Mouse (Mus musculus) neural tube, embryonic 11.5 days (tissue): ENCODE data around the gene Rsbn1l. TPM values are rescaled to one million over a fixed set of nuclear protein-coding genes. Genes with fewer than 3 reads are reported as not detected.

Experiments
- ATAC-seq: fragments of 200-750 bp; cut with Nextera tagmentation; 2 replicates; pipeline ENCODE4 v1.8.0; 2017; ENCODE audit warnings: moderate number of reproducible peaks, mild to moderate bottlenecking, moderate TSS enrichment, moderate library complexity; ENCODE audit not compliant: insufficient read depth, low FRiP score, low TSS enrichment
- DNase-seq: peaks from one replicate; pipeline ENCODE4 v3.0.0-alpha.2; 2015; ENCODE audit warnings: low spot score
- H3K27ac ChIP-seq: fragments of 300-500 bp; sonication (generic); 2 replicates; pipeline ENCODE4 v1.5.1; 2014; ENCODE audit warnings: low read depth, mild to moderate bottlenecking, low read length
- H3K27me3 ChIP-seq: fragments of 300-500 bp; sonication (generic); 2 replicates; pipeline ENCODE4 v1.6.1; 2014; ENCODE audit warnings: mild to moderate bottlenecking, low read length, mixed read lengths; ENCODE audit not compliant: control insufficient read depth, insufficient read depth
- H3K36me3 ChIP-seq: fragments of 300-500 bp; sonication (generic); 2 replicates; pipeline ENCODE4 v1.6.1; 2014; ENCODE audit warnings: mild to moderate bottlenecking, low read length, moderate library complexity, mixed read lengths; ENCODE audit not compliant: control insufficient read depth, insufficient read depth
- H3K4me1 ChIP-seq: fragments of 300-500 bp; sonication (generic); 2 replicates; pipeline ENCODE4 v1.6.1; 2014; ENCODE audit warnings: low read length, mixed read lengths; ENCODE audit not compliant: control insufficient read depth, insufficient read depth
- H3K4me2 ChIP-seq: fragments of 300-500 bp; sonication (generic); 2 replicates; pipeline ENCODE4 v1.6.1; 2014; ENCODE audit warnings: low read depth, mild to moderate bottlenecking, moderate library complexity
- H3K4me3 ChIP-seq: fragments of 300-500 bp; sonication (generic); 2 replicates; pipeline ENCODE4 v1.5.1; 2014; ENCODE audit warnings: low read depth, low read length
- H3K9ac ChIP-seq: fragments of 300-500 bp; sonication (generic); 2 replicates; pipeline ENCODE4 v1.6.1; 2014; ENCODE audit warnings: mild to moderate bottlenecking, low read length
- H3K9me3 ChIP-seq: fragments of 300-500 bp; sonication (generic); 2 replicates; pipeline ENCODE4 v1.6.1; 2016; ENCODE audit warnings: low read length; ENCODE audit not compliant: control insufficient read depth
- WGBS: fragments of 180-500 bp; shearing (Covaris S2); extraction: QIAGEN DNeasy Blood & Tissue Kit; methylation state at CpG from one replicate; pipeline ENCODE4 v1.1.7; 2014; 5-methylcytosine and 5-hydroxymethylcytosine counted together
- polyA plus RNA-seq: library from polyadenylated mRNA; unstranded; fragments of >200 nt; fragmentation: Nextera tagmentation; extraction: Ambion mirVana; gene quantifications from 2 replicates; pipeline ENCODE4 v1.2.1, GENCODE M21; 2014

The Rsbn1l gene
- polyA plus RNA-seq, 1 experiment from 2014 or later = 5.6 TPM

DNA sequence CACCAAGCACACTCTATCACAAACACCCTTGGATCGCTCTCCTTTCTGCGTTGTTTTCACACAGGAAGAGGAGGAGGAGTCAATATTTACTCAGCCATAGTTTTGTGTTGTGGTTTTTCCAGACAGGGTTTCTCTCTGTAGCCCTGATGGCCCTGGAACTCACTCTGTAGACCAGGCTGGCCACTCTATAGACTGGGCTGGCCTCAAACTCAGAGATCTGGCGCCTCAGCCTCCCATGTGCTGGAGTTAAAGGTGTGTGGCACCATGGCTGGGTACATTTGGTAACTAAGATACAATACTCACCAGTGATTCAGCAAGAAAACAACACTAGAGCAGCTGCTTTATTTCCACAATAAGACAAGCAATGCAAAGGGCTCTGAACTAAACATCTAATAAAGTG lies 13.7 kb downstream of the Rsbn1l start:
- 83% methylated on average over 3 of the region's 3 CpGs for WGBS
- H3K4me2 ChIP-seq = no peak overlapping the region
- H3K9me3 ChIP-seq = no peaks in the 10 kb centered on the region
- DNase-seq (no peak), ATAC-seq (no peak)
- H3K27me3 ChIP-seq = no peaks in the 10 kb centered on the region
- no peaks in the 10 kb centered on the region for H3K4me1 ChIP-seq
- no peak overlapping the region for H3K27ac ChIP-seq
- no peaks in the 10 kb centered on the region for H3K36me3 ChIP-seq
- no peak overlapping the region for H3K4me3 ChIP-seq
- H3K9ac ChIP-seq = no peak overlapping the region

DNA sequence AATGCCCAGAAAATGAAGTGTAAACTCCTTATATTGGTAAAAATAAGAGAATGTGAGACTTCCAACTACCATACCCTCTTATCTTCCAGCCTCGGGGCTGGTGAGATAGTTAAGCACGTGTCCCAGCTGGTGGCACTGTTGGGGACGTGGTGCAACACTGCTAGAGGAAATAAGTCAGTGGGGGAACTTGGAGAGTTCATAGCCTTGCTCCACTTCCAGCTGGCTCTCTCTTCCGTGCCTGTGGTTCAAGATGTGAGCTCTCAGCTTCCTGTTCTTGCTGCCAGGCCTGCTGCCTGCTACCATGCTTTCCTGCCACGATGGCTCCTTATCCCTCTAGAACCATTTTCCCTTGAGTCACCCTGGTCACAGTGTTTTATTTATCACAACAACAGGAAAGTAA lies 15.0 kb downstream of the Rsbn1l start:
- ATAC-seq (no peak), DNase-seq (no peak)
- WGBS = 55% methylated on average over 5 of the region's 5 CpGs
- H3K9ac ChIP-seq = no peak overlapping the region
- H3K27ac ChIP-seq = no peak overlapping the region
- H3K4me3 ChIP-seq = no peak overlapping the region
- H3K36me3 ChIP-seq = no peaks in the 10 kb centered on the region
- H3K4me2 ChIP-seq = no peak overlapping the region
- no peaks in the 10 kb centered on the region for H3K9me3 ChIP-seq
- H3K27me3 ChIP-seq = no peaks in the 10 kb centered on the region
- H3K4me1 ChIP-seq = no peaks in the 10 kb centered on the region

DNA sequence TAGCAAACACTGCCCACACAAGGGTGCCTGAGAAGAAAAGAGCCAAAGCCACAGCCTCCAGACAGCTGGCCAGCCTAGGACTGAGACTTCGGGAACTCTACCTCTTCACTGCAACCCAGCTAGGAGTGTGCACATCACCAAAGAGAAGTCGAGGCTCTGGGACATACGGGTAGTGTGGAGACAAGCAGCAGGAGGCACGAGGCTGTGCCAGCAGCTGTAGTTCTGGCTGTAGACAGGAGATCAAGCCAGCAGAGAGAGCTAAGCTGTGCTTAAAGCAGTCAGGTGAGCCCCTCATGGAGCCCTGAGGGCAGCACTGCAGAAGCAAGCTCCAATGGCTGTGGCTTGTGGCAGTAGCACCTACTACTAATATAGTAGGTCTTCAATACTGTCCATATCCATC lies 15.5 kb downstream of the Rsbn1l start:
- ATAC-seq (no peak), DNase-seq (no peak)
- Histone ChIP-seq H3K4me3 (no peak overlapping the region), H3K9ac (no peak overlapping the region), H3K9me3 (no peaks in the 10 kb centered on the region), H3K4me2 (no peak overlapping the region), H3K36me3 (no peaks in the 10 kb centered on the region), H3K27ac (no peak overlapping the region), H3K4me1 (no peaks in the 10 kb centered on the region), H3K27me3 (no peaks in the 10 kb centered on the region)
- WGBS = 81% methylated on average over 4 of the region's 4 CpGs

DNA sequence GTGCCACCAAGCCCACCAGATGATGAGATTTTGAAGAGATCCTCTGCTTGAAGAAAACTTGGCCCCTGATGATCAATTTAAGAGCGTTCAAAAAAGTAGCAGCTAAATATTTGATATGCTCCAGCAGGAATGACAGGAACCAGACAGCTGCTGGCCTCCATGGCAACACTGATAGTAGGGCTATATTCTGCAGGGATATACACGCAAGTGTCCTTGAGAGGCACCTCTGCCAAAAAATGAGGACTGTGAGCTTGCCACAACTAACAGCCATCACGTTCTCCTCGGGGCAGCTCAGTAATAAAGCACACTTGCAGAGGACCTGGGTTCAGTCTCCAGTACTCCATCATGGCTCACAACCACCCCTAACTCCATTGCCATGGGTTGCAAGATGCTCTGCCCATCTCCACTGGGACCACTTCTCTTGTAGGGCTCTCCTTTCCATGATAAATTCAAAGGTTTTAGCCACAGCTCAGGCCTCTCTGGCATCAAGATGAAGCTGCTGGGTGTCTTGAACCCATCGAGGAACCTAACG lies 16.1 kb downstream of the Rsbn1l start:
- 96% methylated on average over 6 of the region's 6 CpGs for WGBS

DNA sequence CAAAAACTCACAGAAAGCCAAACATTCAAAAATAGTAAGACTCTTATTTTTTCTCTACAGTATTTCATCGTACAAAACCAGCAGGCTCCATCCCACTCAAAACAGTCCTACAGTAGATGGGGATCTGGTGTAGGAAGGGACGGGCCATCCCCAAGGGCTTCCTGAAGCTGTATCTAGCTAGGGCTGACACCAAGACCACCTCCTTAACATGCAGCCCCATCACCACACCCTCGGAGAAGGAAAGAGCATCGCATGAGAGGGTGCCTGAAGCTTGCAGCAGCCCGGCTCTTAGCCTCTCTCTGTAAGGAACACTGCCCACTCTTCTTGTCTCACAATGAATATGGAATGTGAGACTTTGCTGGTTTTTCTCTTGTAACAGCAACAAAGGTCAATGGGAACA lies 17.7 kb downstream of the Rsbn1l start:
- ATAC-seq = no peak
- WGBS = 85% methylated on average over 5 of the region's 5 CpGs
- Histone ChIP-seq H3K4me3 (no peak overlapping the region), H3K9ac (no peak overlapping the region), H3K27ac (no peak overlapping the region), H3K9me3 (no peaks in the 10 kb centered on the region), H3K36me3 (no peaks in the 10 kb centered on the region), H3K4me1 (no peaks in the 10 kb centered on the region), H3K4me2 (no peak overlapping the region), H3K27me3 (no peaks in the 10 kb centered on the region)
- no peak for DNase-seq

More for the DNA sequence above, 16.1 kb downstream of the Rsbn1l start:
- no peak for DNase-seq
- Histone ChIP-seq H3K27me3 (no peaks in the 10 kb centered on the region), H3K4me1 (no peaks in the 10 kb centered on the region), H3K9ac (no peak overlapping the region), H3K36me3 (no peaks in the 10 kb centered on the region), H3K27ac (no peak overlapping the region), H3K4me3 (no peak overlapping the region), H3K4me2 (no peak overlapping the region), H3K9me3 (no peaks in the 10 kb centered on the region)
- ATAC-seq = no peak

DNA sequence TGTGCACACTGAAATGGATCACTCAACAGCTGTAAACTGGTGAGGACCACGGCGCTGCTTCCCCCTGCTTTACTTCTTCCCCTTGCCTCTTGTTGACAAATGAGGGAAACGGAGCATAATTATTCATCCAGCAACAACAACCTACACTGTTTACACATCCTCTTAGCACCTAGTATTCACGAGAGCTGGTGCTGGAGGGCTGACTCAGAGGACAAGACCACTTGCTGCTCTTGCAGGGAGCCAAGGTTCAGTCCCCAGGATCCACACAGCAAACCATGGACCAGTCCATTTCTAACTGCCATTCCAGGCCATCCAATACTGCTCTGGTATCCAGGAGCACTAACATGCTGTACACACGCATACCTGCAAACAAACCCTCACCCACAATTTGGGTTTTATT lies 20.3 kb downstream of the Rsbn1l start:
- no peak overlapping the region for H3K4me3 ChIP-seq
- 63% methylated on average over 5 of the region's 5 CpGs for WGBS
- no peaks in the 10 kb centered on the region for H3K27me3 ChIP-seq

DNA sequence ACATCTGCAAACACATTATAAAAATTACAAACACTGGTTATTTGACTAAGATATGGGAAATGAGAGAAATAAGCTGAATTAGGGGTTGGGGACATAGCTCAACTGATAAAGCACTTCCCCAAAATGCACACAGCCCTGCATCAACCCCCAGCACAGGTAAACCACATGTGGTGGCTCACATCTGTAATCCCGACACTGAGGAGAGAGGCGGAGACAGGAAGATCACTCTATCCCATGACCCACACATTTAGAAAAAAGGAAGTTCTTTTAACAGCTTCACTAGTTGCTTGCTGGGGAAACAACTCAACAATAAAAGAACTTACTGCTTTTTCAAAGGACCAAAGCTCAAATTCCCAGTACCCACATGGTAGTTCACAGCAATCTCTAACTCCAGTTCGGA lies 23.6 kb downstream of the Rsbn1l start:
- no peak overlapping the region for H3K4me3 ChIP-seq
- DNase-seq (no peak), ATAC-seq (no peak)
- no peaks in the 10 kb centered on the region for H3K4me1 ChIP-seq
- H3K9me3 ChIP-seq = no peaks in the 10 kb centered on the region
- WGBS = 91% methylated on average over 3 of the region's 3 CpGs
- no peaks in the 10 kb centered on the region for H3K27me3 ChIP-seq
- no peaks in the 10 kb centered on the region for H3K36me3 ChIP-seq
- no peak overlapping the region for H3K27ac ChIP-seq
- no peak overlapping the region for H3K9ac ChIP-seq
- H3K4me2 ChIP-seq = no peak overlapping the region

More for the DNA sequence above, 20.3 kb downstream of the Rsbn1l start:
- DNase-seq = no peak
- Histone ChIP-seq H3K9ac (no peak overlapping the region), H3K27ac (no peak overlapping the region), H3K4me1 (no peaks in the 10 kb centered on the region), H3K9me3 (no peaks in the 10 kb centered on the region), H3K4me2 (no peak overlapping the region), H3K36me3 (no peaks in the 10 kb centered on the region)
- no peak for ATAC-seq

DNA sequence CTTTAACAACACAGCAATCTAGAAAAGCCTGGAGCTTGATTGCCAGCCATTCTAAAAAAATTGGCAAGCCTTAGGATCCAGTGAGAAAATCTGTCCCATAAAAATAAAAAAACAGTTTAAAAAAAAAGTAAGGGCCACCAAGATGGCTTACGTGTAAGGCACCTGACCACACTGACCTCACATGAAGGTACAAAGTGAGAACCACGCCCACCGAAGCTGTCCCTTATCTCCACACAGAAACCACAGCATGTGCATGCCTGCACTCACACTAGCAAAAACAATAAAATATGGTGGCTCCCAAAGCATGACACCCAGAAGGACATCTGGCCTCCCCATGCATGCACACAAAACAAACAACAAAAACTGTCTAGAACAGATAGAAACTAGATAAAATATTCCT lies 24.9 kb downstream of the Rsbn1l start:
- Histone ChIP-seq H3K9me3 (no peaks in the 10 kb centered on the region), H3K4me2 (no peak overlapping the region), H3K4me1 (no peaks in the 10 kb centered on the region), H3K27ac (no peak overlapping the region), H3K36me3 (no peaks in the 10 kb centered on the region), H3K4me3 (no peak overlapping the region), H3K9ac (no peak overlapping the region), H3K27me3 (no peaks in the 10 kb centered on the region)
- 95% methylated on average over 3 of the region's 3 CpGs for WGBS
- DNase-seq (no peak), ATAC-seq (no peak)

DNA sequence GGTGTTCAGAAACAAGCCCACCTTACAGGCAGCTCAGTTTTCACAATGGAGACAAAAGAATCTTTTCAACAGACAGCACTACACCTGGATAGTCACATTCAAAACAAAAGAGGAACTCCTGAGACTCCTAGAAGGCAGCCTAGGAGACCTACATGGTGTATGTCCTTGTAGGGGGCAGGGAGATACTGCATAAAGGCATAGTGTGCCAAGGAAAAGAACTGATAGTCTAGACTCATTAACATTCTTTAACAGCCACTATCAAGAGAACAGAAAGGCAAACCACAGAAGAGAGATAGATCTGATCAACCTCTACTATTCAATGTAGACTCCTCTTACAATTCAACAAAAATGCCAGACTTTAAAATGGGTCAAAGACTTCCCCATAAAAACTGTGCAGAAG lies 25.8 kb downstream of the Rsbn1l start:
- Histone ChIP-seq H3K4me2 (no peak overlapping the region), H3K4me1 (no peaks in the 10 kb centered on the region), H3K27ac (no peak overlapping the region), H3K27me3 (no peaks in the 10 kb centered on the region), H3K9ac (no peak overlapping the region), H3K36me3 (no peaks in the 10 kb centered on the region), H3K9me3 (no peaks in the 10 kb centered on the region), H3K4me3 (no peak overlapping the region)
- ATAC-seq = no peak
- DNase-seq = no peak
